Mouse (Mus musculus) spleen, postnatal 4 days (tissue): ENCODE measurements around the gene Rcan2.

ENCODE experiments used
- DNase-seq, 2 experiments: peaks; one replicate each; pipeline ENCODE4 v3.0.0; 2022; ENCODE audit warnings: low spot score in 2 of 2

Rcan2 gene

DNA sequence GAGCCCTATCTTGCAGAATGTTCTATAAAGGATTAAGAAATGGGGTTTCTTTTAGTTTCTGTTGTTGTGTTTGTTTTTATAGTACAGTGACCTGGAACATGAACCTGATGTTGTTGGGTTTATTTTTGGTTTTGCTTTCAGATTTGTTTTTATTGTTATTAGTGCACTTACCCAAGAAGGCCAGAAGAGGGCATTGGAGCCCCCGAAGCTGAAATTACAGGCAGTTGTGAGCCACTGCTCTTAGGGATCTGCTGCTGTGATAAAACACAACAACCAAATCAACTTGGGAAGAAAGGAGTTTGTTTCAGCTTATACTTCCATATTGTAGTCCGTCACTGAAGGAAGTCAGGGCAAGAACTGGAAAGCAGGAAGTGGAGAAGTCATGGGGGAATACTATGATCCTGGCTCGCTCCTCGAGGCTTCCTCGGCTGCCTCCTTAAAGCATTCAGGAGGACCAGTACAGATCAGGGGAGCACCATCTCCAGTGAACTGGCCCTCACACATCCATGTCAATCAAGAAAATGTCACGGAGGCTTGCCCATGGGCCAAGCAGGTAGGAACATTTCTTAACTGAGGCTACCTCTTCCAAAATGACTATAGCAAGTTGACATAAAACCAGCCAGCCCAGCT lies 275.0 kb downstream of the Rcan2 start:
- DNase-seq = no peak

DNA sequence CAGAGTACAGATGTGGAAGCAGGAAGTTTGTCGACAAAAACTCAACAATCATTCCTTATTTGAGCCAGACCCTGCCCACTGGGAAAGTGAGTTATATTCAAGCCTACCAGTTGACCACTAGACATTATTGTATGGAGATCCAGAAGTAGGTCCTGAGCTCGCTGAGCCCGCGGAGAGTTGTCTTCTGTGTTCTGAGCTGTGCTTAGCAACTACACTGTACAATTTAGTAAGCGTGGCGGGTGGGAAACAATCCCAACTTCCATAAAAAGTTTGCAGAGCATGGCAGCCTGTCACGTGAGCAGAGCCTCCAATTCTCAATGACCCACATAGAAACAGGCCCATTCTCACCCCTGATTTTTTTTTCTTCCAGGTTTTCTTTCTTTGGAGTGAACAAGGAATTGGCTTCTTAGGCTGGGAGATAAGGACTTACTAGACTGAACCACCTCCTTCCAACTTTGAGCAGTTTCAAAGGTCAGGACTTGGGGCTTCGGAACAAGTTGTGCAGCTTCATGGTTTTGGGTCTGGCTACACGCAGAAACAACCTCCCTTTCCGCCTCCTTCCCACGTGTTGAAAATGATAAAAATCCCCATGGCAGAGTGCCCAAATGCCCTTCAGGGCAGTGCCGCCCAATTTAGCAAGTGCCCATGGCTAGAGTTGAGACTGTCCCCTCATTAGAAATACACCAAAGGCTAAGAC lies 276.1 kb downstream of the Rcan2 start:
- no peak for DNase-seq

GRCm38 (mm10) chr17:44077843-44078160 lies 276.7 kb downstream of the Rcan2 start:
- no peak for DNase-seq

DNA sequence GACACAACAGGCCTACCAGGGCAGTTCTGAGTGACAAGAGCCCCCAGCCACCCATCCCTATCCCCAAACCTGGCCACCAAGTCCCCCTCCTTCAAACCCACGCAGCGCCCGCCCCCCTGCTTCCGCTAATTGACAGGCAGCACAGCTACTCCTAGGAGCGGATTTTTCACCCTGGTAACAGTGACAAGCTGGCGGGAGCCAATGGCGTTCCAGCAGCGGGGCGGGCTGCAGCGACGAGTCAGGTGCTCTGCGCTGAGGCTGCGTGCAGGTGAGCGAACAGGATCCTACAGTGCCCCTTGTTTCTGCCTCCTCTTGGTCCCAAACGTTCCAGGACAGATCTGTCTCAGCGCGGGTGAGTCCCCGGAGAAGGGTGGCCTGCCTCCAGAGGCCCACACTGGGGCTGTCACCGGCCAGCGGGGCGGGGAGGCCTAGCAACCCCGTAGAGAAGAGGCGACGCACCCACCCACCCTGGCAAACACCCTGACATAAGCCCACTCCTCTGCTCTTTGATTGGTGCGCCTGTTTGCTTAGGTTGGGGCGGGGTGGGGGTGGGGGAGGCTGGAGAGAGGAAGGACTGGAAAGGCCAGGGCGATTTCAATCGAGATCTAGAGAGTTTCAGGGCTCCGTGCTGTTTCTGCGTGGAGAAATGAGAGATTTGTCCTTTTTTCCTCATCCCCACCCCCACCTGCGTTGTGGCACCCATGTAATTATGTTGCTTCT lies 277.6 kb downstream of the Rcan2 start, which contains the start of gene Enpp5:
Gene Enpp5 (plus strand): TSS at position 183 of the 720 bp plus-strand sequence.
- DNase-seq = peak; percentile 65 to 84

GRCm38 (mm10) chr17:44083156-44083555 lies 282.0 kb downstream of the Rcan2 start:
- no peak for DNase-seq

GRCm38 (mm10) chr17:44088226-44088625 lies 287.1 kb downstream of the Rcan2 start:
- no peak for DNase-seq
